Mouse (Mus musculus) liver, adult 2 months (tissue): ENCODE measurements around the gene Cct8.

Experiments
- CTCF ChIP-seq: fragments of 200-500 bp; IDR thresholded peaks from 2 replicates; pipeline ENCODE4 v1.5.1; 2011; ENCODE audit warnings: low read depth, low read length, control low read depth
- POLR2A ChIP-seq: fragments of 200-500 bp; IDR thresholded peaks from 2 replicates; pipeline ENCODE4 v1.6.1; 2011; ENCODE audit warnings: low read length, control low read depth; ENCODE audit not compliant: insufficient read depth; ENCODE audit errors: extremely low read depth

DNA sequence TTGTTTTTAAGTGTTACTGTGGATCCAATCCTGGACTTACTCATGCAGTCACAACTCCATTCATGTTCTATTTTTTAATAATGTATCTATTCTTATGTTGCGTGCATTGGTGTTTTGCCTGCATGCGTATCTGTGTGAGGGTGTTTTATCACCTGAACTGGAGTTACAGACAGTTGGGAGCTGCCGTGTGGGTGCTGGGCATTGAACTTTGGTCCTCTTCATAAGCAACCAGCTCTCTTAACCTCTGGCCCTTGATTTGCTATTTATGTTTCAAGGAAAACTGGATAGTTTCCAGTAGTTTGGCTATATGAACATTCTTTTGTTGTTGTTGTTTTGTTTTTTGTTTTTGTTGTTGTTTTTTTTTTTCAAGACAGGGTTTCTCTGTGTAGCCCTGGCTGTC lies 50.1 kb downstream of the Cct8 start:
- no peak for TF ChIP-seq CTCF
- no peak for TF ChIP-seq POLR2A
